Mouse (Mus musculus) adrenal gland, postnatal 14 days (tissue): Measurements from ENCODE around the gene Gipc2. TPM values are rescaled to one million over a fixed set of nuclear protein-coding genes. Genes with fewer than 3 reads are reported as not detected.
"Not testable (repeated sequence)": the region's sequence is repeated elsewhere in the genome, so short reads cannot be mapped to it uniquely, and the experiment has no call there.

Experiments
- DNase-seq: peaks from one replicate; pipeline ENCODE4 v3.0.0; 2021; ENCODE audit warnings: mixed read lengths
- long read RNA-seq, 2 experiments: library from polyadenylated mRNA; stranded (forward); transcript quantifications; one replicate each; pipeline ENCODE4 v2.0.0; 2021
- total RNA-seq: library from RNA; stranded (reverse); gene quantifications from 2 replicates; pipeline ENCODE4 v1.2.3, GENCODE M21; 2021

Gipc2 gene
- total RNA-seq = 0.96 and 2.8 TPM in 2 replicates
- long read RNA-seq, experiment 1 = 0 reads
- long read RNA-seq, experiment 2, partial matches to known transcripts = 1 of 5 reads
- long read RNA-seq, experiment 2, other reads (novel, unspliced or antisense) = 0 of 5 reads

- no peak for DNase-seq
Measured at GRCm38 (mm10) chr3:152166099-152166423, at the start of gene Gipc2. Gene Gipc2 (minus strand): TSS chr3:152166230.

GRCm38 (mm10) chr3:152213416-152213815 lies 47.4 kb upstream of the Gipc2 start:
- no peak for DNase-seq

- DNase-seq = no peak
Measured at GRCm38 (mm10) chr3:152211731-152212279, 45.8 kb upstream of the Gipc2 start.

GRCm38 (mm10) chr3:152210728-152211391 lies 44.8 kb upstream of the Gipc2 start:
- peak; percentile 90 for DNase-seq

- DNase-seq = peak; percentile 100
Measured at GRCm38 (mm10) chr3:152209967-152210634, 44.1 kb upstream of the Gipc2 start, which contains the start of the genes Dnajb4 and Fubp1. Gene Dnajb4 (minus strand): TSS chr3:152210302. Gene Fubp1 (plus strand): TSS chr3:152210422.

GRCm38 (mm10) chr3:152209177-152209966 lies 43.3 kb upstream of the Gipc2 start:
- DNase-seq = peak; percentile 72

GRCm38 (mm10) chr3:152208096-152208885 lies 42.3 kb upstream of the Gipc2 start:
- no peak for DNase-seq

GRCm38 (mm10) chr3:152207156-152207555 lies 41.1 kb upstream of the Gipc2 start:
- no peak for DNase-seq

- DNase-seq = no peak
Measured at GRCm38 (mm10) chr3:152204577-152204976, 38.5 kb upstream of the Gipc2 start.

- DNase-seq = no peak
Measured at GRCm38 (mm10) chr3:152203996-152204395, 38.0 kb upstream of the Gipc2 start.

- DNase-seq = no peak
Measured at GRCm38 (mm10) chr3:152203411-152203810, 37.4 kb upstream of the Gipc2 start.

- DNase-seq = no peak
Measured at GRCm38 (mm10) chr3:152202942-152203341, 36.9 kb upstream of the Gipc2 start.

- DNase-seq = peak; percentile 58
Measured at GRCm38 (mm10) chr3:152201651-152202050, 35.6 kb upstream of the Gipc2 start.

GRCm38 (mm10) chr3:152201181-152201580 lies 35.2 kb upstream of the Gipc2 start:
- DNase-seq = no peak

- DNase-seq = no peak
Measured at GRCm38 (mm10) chr3:152199125-152199524, 33.1 kb upstream of the Gipc2 start.

GRCm38 (mm10) chr3:152197246-152197645 lies 31.2 kb upstream of the Gipc2 start:
- not testable (repeated sequence) for DNase-seq

GRCm38 (mm10) chr3:152193635-152194097 lies 27.6 kb upstream of the Gipc2 start:
- DNase-seq = peak; percentile 92

- no peak for DNase-seq
Measured at GRCm38 (mm10) chr3:152193177-152193576, 27.1 kb upstream of the Gipc2 start.

GRCm38 (mm10) chr3:152192238-152192931 lies 26.4 kb upstream of the Gipc2 start:
- no peak for DNase-seq

GRCm38 (mm10) chr3:152191791-152192237 lies 25.8 kb upstream of the Gipc2 start:
- peak; percentile 53 for DNase-seq
